Comparison of ENCODE assay signal across 8 mouse cellular contexts in the genomic region with DNA sequence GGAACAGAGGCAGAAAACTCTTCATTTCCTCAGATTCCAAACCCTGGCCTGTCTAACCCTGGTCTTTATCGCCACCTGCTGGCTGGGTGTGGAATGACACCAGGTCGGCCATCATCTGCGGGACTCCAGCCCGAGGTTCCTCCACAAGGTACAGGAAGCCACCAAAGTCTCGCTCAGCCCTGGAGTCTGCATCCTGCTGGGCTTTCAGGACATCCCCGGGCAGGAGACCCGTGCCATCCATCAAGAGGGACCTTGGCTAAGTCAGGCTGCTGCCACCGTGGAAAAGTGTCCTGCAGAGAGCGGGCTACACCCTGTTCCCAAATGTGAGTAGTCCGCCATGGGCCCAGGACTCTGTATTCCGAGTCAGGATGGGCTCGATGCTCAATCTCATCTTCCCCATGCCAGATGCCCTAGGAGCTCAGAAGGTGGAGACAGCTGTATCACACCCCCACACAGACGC.
DNase-seq lines count a peak whose midpoint lies in the region; ATAC-seq and TF ChIP-seq lines count a peak whose summit lies in the region.

No protein-coding gene starts in this region.

- peak; percentile 56 for DNase-seq in cerebellum, adult 11-12 months
- DNase-seq in heart, postnatal 36 days = peak; percentile 88 to 93
- peak; percentile 67 to 91 for DNase-seq in layer of hippocampus, adult 18-20 months (ENCODE audit: low spot score in 2 of 2)
- DNase-seq in lung, adult 2 months = peak; percentile 89
- peak; percentile 77 for DNase-seq in testis, postnatal 14 days (ENCODE audit: low spot score)

- peak overlapping the region; percentile 40 for H3K4me2 ChIP-seq in forebrain, embryonic 16.5 days (ENCODE audit: low read length)

- H3K9ac ChIP-seq in forebrain, embryonic 16.5 days (replicated peaks; ENCODE audit: low read depth, low read length) = peak overlapping the region; percentile 48

- intact Hi-C loops in heart, postnatal 36 days (cut with DNase I) = loop anchor here (1.0 to 10.0 kb wide), 5 partner anchors 114 to 460 kb away; no protein-coding TSS in a partner anchor

- H3K27me3 ChIP-seq in E14TG2a.4 (ENCODE audit: insufficient read depth, low read length) = peaks cover 15% of the 10 kb centered on the region
- H3K27me3 ChIP-seq in forebrain, embryonic 16.5 days (replicated peaks; ENCODE audit: control insufficient read depth, insufficient read depth, low read length) = no peaks in the 10 kb centered on the region

- ATAC-seq in forebrain, embryonic 16.5 days = peak; percentile 45
- ATAC-seq in neutrophil, adult 5-6 weeks (ENCODE audit: extremely low read depth, insufficient number of reproducible peaks, low FRiP score, poor library complexity, severe bottlenecking) = peak; percentile 84

- H3K27ac ChIP-seq in forebrain, embryonic 16.5 days (ENCODE audit: low read length) = no peak overlapping the region

- WGBS in forebrain, embryonic 16.5 days = 14% methylated on average over 13 of the region's 13 CpGs
- WGBS in lung, adult 2 months = 7% methylated on average over 13 of the region's 13 CpGs

- H3K9me3 ChIP-seq in E14TG2a.4 (ENCODE audit: low read length) = no peaks in the 10 kb centered on the region
- H3K9me3 ChIP-seq in forebrain, embryonic 16.5 days (ENCODE audit: control insufficient read depth, low read length) = no peaks in the 10 kb centered on the region

- TF ChIP-seq CTCF in E14TG2a.4 (conservative IDR thresholded peaks at IDR 0.05; ENCODE audit: low read length) = peak; percentile 77
- TF ChIP-seq CTCF in lung, adult 2 months (IDR thresholded peaks at IDR 0.05; ENCODE audit: insufficient read depth, low read length) = peak; percentile 96

- TF ChIP-seq POLR2A in lung, adult 2 months (IDR thresholded peaks at IDR 0.05; ENCODE audit: borderline replicate concordance, extremely low read depth, low read depth, low read length) = no peak

- peak overlapping the region; percentile 76 for H3K4me3 ChIP-seq in E14TG2a.4 (replicated peaks; ENCODE audit: low read length)
- no peak overlapping the region for H3K4me3 ChIP-seq in forebrain, embryonic 16.5 days (replicated peaks; ENCODE audit: low read length)
- H3K4me3 ChIP-seq in lung, adult 2 months (replicated peaks; ENCODE audit: extremely low read depth, low read depth, low read length) = no peak overlapping the region

- peaks cover 18% of the 10 kb centered on the region for H3K4me1 ChIP-seq in E14TG2a.4 (replicated peaks; ENCODE audit: low read depth, low read length)
- H3K4me1 ChIP-seq in forebrain, embryonic 16.5 days (replicated peaks; ENCODE audit: control insufficient read depth, insufficient read depth, low read length) = 0 out of 2 replicates have a peak, but pooled peaks cover 3% of the 10 kb centered on the region
- no peaks in the 10 kb centered on the region for H3K4me1 ChIP-seq in lung, adult 2 months (ENCODE audit: control insufficient read depth, insufficient read depth, low read length)

- no peaks in the 10 kb centered on the region for H3K36me3 ChIP-seq in E14TG2a.4 (ENCODE audit: insufficient read depth, low read length)
- H3K36me3 ChIP-seq in forebrain, embryonic 16.5 days (ENCODE audit: control insufficient read depth, insufficient read depth) = no peaks in the 10 kb centered on the region
